Mouse (Mus musculus): ENCODE measurements around the gene Rab26. TPM values are rescaled to one million over a fixed set of nuclear protein-coding genes. Genes with fewer than 3 reads are reported as not detected.

Rab26 gene
- polyA plus RNA-seq, 1 experiment: 0.42 TPM

DNA sequence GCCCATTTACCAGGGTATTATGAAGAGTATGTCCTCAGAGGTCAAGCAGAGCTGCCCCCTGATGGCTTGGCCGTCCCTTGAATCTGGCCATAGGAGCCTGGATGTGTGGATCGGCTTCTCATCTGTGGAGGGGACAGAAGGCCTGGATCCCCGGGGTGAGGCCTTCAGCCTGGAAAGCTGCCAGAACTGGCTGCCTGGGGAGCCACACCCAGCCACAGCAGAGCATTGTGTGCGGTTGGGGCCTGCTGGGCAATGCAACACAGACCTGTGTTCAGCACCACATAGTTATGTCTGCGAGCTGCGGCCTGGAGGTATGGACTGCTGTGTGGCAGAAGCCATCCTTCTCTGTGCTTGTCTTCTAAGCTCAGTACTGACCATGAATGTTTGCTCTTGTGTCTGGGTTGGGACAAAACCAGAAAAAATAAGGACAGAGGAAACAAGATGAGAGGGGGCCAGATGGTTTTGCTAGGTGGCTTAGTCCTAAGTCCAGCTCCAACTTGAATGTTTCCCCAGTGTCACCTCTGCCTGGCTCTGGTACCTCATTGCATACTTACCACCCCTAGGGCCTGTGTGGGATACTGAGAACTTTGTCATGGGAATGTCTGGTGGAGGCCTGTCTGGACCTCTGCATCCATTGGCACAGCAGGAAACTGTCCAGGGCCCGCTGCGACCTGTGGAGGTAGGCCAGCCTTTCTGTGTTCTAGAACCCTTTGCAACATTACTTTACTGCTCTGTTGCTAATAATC lies 33.2 kb upstream of the Rab26 start:
- Histone ChIP-seq H3ac (ENCODE audit: control insufficient read depth, insufficient read length, low read depth) (no peak overlapping the region), H3K79me2 (ENCODE audit: control insufficient read depth, insufficient read depth) (peaks cover 45% of the 10 kb centered on the region), H3K36me3 (ENCODE audit: control insufficient read depth, insufficient read depth) (peaks cover 73% of the 10 kb centered on the region), H3K27me3 (ENCODE audit: control insufficient read depth, insufficient read depth, insufficient read length) (no peaks in the 10 kb centered on the region), H3K79me3 (ENCODE audit: low read depth) (peaks cover 6% of the 10 kb centered on the region), H3K4me3 (ENCODE audit: insufficient read depth, poor library complexity, severe bottlenecking) (no peak overlapping the region)
- TF ChIP-seq MYOG (IDR thresholded peaks at IDR 0.05; ENCODE audit: control insufficient read depth, extremely low read depth, insufficient read length): no peak
- TF ChIP-seq CTCF (IDR thresholded peaks at IDR 0.05; ENCODE audit: control insufficient read depth, insufficient read depth, insufficient read length): no peak
- TF ChIP-seq MYOD1 (IDR thresholded peaks at IDR 0.05; ENCODE audit: control insufficient read depth, insufficient read length, low read depth): no peak
- no peak for TF ChIP-seq FOSL1 (IDR thresholded peaks at IDR 0.05; ENCODE audit: insufficient read depth, low read length, poor library complexity, severe bottlenecking)
- no peak for TF ChIP-seq CEBPB (IDR thresholded peaks at IDR 0.05; ENCODE audit: low read depth)
- TF ChIP-seq MAX (IDR thresholded peaks at IDR 0.05): no peak
- no peak for TF ChIP-seq USF1 (IDR thresholded peaks at IDR 0.05; ENCODE audit: low read depth)

DNA sequence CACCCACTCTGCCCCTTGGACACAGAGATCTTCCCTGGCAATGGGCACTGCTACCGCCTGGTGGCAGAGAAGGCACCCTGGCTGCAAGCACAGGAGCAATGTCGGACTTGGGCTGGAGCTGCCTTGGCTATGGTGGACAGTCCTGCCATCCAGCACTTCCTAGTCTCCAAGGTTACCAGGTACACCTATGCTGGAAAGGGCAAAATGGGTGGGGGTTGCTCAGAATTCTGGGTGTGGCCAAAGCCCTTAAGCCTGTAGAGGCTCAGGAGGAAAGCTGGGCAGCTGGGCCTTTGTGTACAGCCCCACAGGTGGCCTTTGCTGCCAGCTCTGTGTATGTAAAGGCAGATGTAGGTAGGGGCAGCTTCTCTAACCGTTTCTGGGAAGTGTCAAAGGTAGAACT lies 31.8 kb upstream of the Rab26 start:
- Histone ChIP-seq H3K36me3 (ENCODE audit: control insufficient read depth, insufficient read depth) (peaks cover 68% of the 10 kb centered on the region), H3K79me3 (ENCODE audit: low read depth) (peaks cover 15% of the 10 kb centered on the region), H3K4me3 (ENCODE audit: insufficient read depth, poor library complexity, severe bottlenecking) (no peak overlapping the region), H3K79me2 (ENCODE audit: control insufficient read depth, insufficient read depth) (peaks cover 59% of the 10 kb centered on the region), H3K27me3 (ENCODE audit: control insufficient read depth, insufficient read depth, insufficient read length) (no peaks in the 10 kb centered on the region), H3ac (ENCODE audit: control insufficient read depth, insufficient read length, low read depth) (no peak overlapping the region)
- TF ChIP-seq MYOG (IDR thresholded peaks at IDR 0.05; ENCODE audit: control insufficient read depth, extremely low read depth, insufficient read length) (no peak), USF1 (IDR thresholded peaks at IDR 0.05; ENCODE audit: low read depth) (no peak), MAX (IDR thresholded peaks at IDR 0.05) (no peak)

- H3ac ChIP-seq (ENCODE audit: control insufficient read depth, insufficient read length, low read depth): no peak overlapping the region
- peaks cover 66% of the 10 kb centered on the region for H3K36me3 ChIP-seq (ENCODE audit: control insufficient read depth, insufficient read depth)
- no peaks in the 10 kb centered on the region for H3K27me3 ChIP-seq (ENCODE audit: control insufficient read depth, insufficient read depth, insufficient read length)
- H3K79me2 ChIP-seq (ENCODE audit: control insufficient read depth, insufficient read depth): peaks cover 66% of the 10 kb centered on the region
- H3K79me3 ChIP-seq (ENCODE audit: low read depth): peaks cover 22% of the 10 kb centered on the region
- H3K4me3 ChIP-seq (ENCODE audit: insufficient read depth, poor library complexity, severe bottlenecking): no peak overlapping the region
- TF ChIP-seq MAX (IDR thresholded peaks at IDR 0.05): no peak
- no peak for TF ChIP-seq MYOG (IDR thresholded peaks at IDR 0.05; ENCODE audit: control insufficient read depth, extremely low read depth, insufficient read length)
- no peak for TF ChIP-seq CTCF (IDR thresholded peaks at IDR 0.05; ENCODE audit: control insufficient read depth, insufficient read depth, insufficient read length)
- no peak for TF ChIP-seq CEBPB (IDR thresholded peaks at IDR 0.05; ENCODE audit: low read depth)
- TF ChIP-seq FOSL1 (IDR thresholded peaks at IDR 0.05; ENCODE audit: insufficient read depth, low read length, poor library complexity, severe bottlenecking): no peak
- no peak for TF ChIP-seq USF1 (IDR thresholded peaks at IDR 0.05; ENCODE audit: low read depth)
- TF ChIP-seq MYOD1 (IDR thresholded peaks at IDR 0.05; ENCODE audit: control insufficient read depth, insufficient read length, low read depth): no peak
Observed at GRCm38 (mm10) chr17:24565092-24565491, 31.1 kb upstream of the Rab26 start.

- Histone ChIP-seq H3K27me3 (ENCODE audit: control insufficient read depth, insufficient read depth, insufficient read length) (no peaks in the 10 kb centered on the region), H3K79me2 (ENCODE audit: control insufficient read depth, insufficient read depth) (peaks cover 72% of the 10 kb centered on the region), H3K36me3 (ENCODE audit: control insufficient read depth, insufficient read depth) (peaks cover 61% of the 10 kb centered on the region), H3ac (ENCODE audit: control insufficient read depth, insufficient read length, low read depth) (no peak overlapping the region), H3K79me3 (ENCODE audit: low read depth) (peaks cover 26% of the 10 kb centered on the region), H3K4me3 (ENCODE audit: insufficient read depth, poor library complexity, severe bottlenecking) (no peak overlapping the region)
- TF ChIP-seq USF1 (IDR thresholded peaks at IDR 0.05; ENCODE audit: low read depth): no peak
Observed at GRCm38 (mm10) chr17:24564422-24564821, 30.4 kb upstream of the Rab26 start.

GRCm38 (mm10) chr17:24563638-24564037 lies 29.6 kb upstream of the Rab26 start:
- H3K4me3 ChIP-seq (ENCODE audit: insufficient read depth, poor library complexity, severe bottlenecking): no peak overlapping the region
- TF ChIP-seq MYOD1 (IDR thresholded peaks at IDR 0.05; ENCODE audit: control insufficient read depth, insufficient read length, low read depth) (no peak), CTCF (IDR thresholded peaks at IDR 0.05; ENCODE audit: control insufficient read depth, insufficient read depth, insufficient read length) (no peak), MYOG (IDR thresholded peaks at IDR 0.05; ENCODE audit: control insufficient read depth, extremely low read depth, insufficient read length) (no peak), MAX (IDR thresholded peaks at IDR 0.05) (no peak), CEBPB (IDR thresholded peaks at IDR 0.05; ENCODE audit: low read depth) (no peak), USF1 (IDR thresholded peaks at IDR 0.05; ENCODE audit: low read depth) (no peak), FOSL1 (IDR thresholded peaks at IDR 0.05; ENCODE audit: insufficient read depth, low read length, poor library complexity, severe bottlenecking) (no peak)
- H3K79me2 ChIP-seq (ENCODE audit: control insufficient read depth, insufficient read depth): peaks cover 80% of the 10 kb centered on the region
- peaks cover 32% of the 10 kb centered on the region for H3K79me3 ChIP-seq (ENCODE audit: low read depth)
- H3ac ChIP-seq (ENCODE audit: control insufficient read depth, insufficient read length, low read depth): no peak overlapping the region
- no peaks in the 10 kb centered on the region for H3K27me3 ChIP-seq (ENCODE audit: control insufficient read depth, insufficient read depth, insufficient read length)
- H3K36me3 ChIP-seq (ENCODE audit: control insufficient read depth, insufficient read depth): peaks cover 54% of the 10 kb centered on the region

GRCm38 (mm10) chr17:24561592-24561991 lies 27.6 kb upstream of the Rab26 start:
- H3K4me3 ChIP-seq (ENCODE audit: insufficient read depth, poor library complexity, severe bottlenecking): no peak overlapping the region
- H3K79me2 ChIP-seq (ENCODE audit: control insufficient read depth, insufficient read depth): peaks cover 90% of the 10 kb centered on the region
- no peaks in the 10 kb centered on the region for H3K27me3 ChIP-seq (ENCODE audit: control insufficient read depth, insufficient read depth, insufficient read length)
- H3K36me3 ChIP-seq (ENCODE audit: control insufficient read depth, insufficient read depth): peaks cover 34% of the 10 kb centered on the region
- no peak for TF ChIP-seq FOSL1 (IDR thresholded peaks at IDR 0.05; ENCODE audit: insufficient read depth, low read length, poor library complexity, severe bottlenecking)
- TF ChIP-seq CTCF (IDR thresholded peaks at IDR 0.05; ENCODE audit: control insufficient read depth, insufficient read depth, insufficient read length): no peak
- TF ChIP-seq MAX (IDR thresholded peaks at IDR 0.05): no peak
- no peak for TF ChIP-seq USF1 (IDR thresholded peaks at IDR 0.05; ENCODE audit: low read depth)
- no peak for TF ChIP-seq MYOG (IDR thresholded peaks at IDR 0.05; ENCODE audit: control insufficient read depth, extremely low read depth, insufficient read length)
- TF ChIP-seq MYOD1 (IDR thresholded peaks at IDR 0.05; ENCODE audit: control insufficient read depth, insufficient read length, low read depth): no peak
- TF ChIP-seq CEBPB (IDR thresholded peaks at IDR 0.05; ENCODE audit: low read depth): no peak
- H3ac ChIP-seq (ENCODE audit: control insufficient read depth, insufficient read length, low read depth): no peak overlapping the region
- peaks cover 49% of the 10 kb centered on the region for H3K79me3 ChIP-seq (ENCODE audit: low read depth)

Data from C2C12 (cell line).